Mouse (Mus musculus): ENCODE data around the gene Gm136. TPM values are rescaled to one million over a fixed set of nuclear protein-coding genes. Genes with fewer than 3 reads are reported as not detected.
A peak's percentile ranks its signal among the peaks of the same experiment; 100 is the strongest.

Gm136 gene
- not detected in 2 replicates for total RNA-seq (2014; fragmentation: Nextera tagmentation)
- total RNA-seq (2017): 0.17 TPM in 1 of 2 replicates, not detected in the other
- not detected in 2 replicates for polyA plus RNA-seq (2012)

DNA sequence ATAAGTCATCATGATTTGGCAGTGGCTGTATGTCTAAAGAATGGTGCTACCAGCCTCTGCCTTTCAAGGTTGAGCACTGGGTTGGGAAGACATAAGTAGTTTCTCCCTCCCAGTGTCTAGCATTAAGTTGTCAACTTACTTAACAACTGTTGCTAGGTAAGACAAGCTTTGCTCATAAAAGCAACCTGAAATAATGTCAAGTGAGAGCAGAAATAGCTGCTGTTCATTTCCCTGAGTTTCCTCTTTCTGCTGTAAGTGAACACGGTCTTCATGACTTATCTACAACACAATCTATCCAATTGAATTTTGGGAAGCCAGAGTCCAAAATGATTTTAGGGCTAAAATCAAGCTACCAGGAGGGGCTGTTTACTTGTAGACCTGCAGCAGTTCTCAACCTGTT lies at the start of gene Gm136:
TSS of gene Gm136 (minus strand) at position 101 of the 400 bp plus-strand sequence.
- Histone ChIP-seq H3K9me3 (replicated peaks) (no peaks in the 10 kb centered on the region), H3K4me1 (ENCODE audit: insufficient read depth, low read depth, low read length) (no peaks in the 10 kb centered on the region), H3K36me3 (replicated peaks) (no peaks in the 10 kb centered on the region), H3K4me3 (ENCODE audit: low read depth, low read length) (no peak within 1 kb of the TSS), H3K27me3 (ENCODE audit: insufficient read depth, low read length) (peaks cover 16% of the 10 kb centered on the region)
- TF ChIP-seq POLR2AphosphoS5 (IDR thresholded peaks at IDR 0.05; ENCODE audit: insufficient replicate concordance, low read depth, low read length) (no peak), GATA1 (IDR thresholded peaks at IDR 0.05; ENCODE audit: borderline replicate concordance, low read length) (no peak), CTCF (IDR thresholded peaks at IDR 0.05; ENCODE audit: low read depth, low read length) (no peak), TAL1 (conservative IDR thresholded peaks at IDR 0.05; ENCODE audit: low read depth, low read length) (no peak), GATA2 (IDR thresholded peaks at IDR 0.05; ENCODE audit: borderline replicate concordance, low read depth, low read length) (no peak)
- no peak for DNase-seq (ENCODE audit: low spot score)
- no peak for ATAC-seq (ENCODE audit: extremely low read depth, insufficient number of reproducible peaks, low FRiP score, poor library complexity, severe bottlenecking)

DNA sequence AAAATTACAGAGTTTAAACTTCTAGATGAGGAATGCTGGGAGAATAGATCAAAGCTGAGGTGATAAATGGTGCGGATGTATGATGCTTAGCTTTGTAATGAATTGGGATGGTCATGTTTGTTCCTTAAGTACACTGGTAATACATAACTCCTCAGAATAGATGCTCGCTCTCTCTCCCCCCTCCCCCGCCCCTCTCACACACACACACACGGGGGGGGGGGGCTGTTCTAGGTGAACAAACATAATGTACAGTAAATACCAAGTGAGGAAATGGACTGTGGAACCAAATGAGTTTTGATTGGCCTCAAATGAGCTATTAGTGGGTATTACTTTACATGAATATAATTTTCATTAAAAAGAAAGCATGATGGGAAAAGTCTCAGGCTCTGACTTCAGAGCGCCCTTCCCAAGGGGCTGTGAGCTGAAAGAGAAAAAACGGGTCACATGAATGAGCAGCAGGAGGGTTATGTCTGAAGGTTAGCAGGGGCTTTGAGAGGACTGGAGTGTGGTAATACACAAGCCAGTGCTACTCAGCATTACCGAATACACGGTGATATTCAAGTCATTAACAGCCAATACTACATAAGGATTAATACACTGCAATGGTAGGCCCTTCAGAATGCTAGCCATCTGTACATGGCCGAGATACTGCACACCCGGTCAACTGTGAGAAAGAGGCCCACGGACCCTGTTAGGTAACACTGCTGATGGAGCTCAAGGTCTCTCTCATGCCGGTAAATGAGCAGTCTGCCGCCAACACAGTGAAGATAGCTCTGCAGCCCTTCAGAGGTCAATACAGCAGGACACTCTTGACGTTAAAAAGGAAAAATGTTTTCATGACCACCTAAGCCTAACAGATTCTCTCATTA lies 45.3 kb upstream of the Gm136 start:
- no peak overlapping the region for H3K4me3 ChIP-seq (ENCODE audit: low read depth, low read length)
- no peaks in the 10 kb centered on the region for H3K9me3 ChIP-seq (replicated peaks)
- no peak for ATAC-seq (ENCODE audit: extremely low read depth, insufficient number of reproducible peaks, low FRiP score, poor library complexity, severe bottlenecking)
- TF ChIP-seq POLR2AphosphoS5 (IDR thresholded peaks at IDR 0.05; ENCODE audit: insufficient replicate concordance, low read depth, low read length) (0 out of 2 replicates have a peak, but pooled peaks have one; percentile 51), GATA2 (IDR thresholded peaks at IDR 0.05; ENCODE audit: borderline replicate concordance, low read depth, low read length) (no peak)
- peaks cover 33% of the 10 kb centered on the region for H3K36me3 ChIP-seq (replicated peaks)
- no peaks in the 10 kb centered on the region for H3K27me3 ChIP-seq (ENCODE audit: insufficient read depth, low read length)
- H3K4me1 ChIP-seq (ENCODE audit: insufficient read depth, low read depth, low read length): 0 out of 2 replicates have a peak, but pooled peaks cover 2% of the 10 kb centered on the region
- DNase-seq (ENCODE audit: low spot score): no peak

DNA sequence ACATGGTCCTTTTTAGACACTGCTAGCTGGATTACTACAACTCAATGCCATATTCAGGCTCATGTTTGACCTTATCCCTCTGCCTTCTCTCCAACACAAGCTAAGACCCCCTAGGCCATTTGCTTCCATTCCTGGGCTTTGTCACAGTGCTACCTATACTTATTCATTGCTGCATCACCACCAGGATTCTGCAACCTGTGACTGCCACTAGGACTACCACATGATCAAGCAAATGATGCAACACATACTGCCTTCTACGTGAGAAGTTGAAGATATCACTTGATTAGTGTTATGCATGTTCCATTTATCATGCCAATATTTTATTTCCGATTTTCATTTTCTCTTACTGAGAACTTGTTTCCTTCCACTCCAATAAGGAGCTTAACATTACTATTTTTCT lies 41.9 kb upstream of the Gm136 start:
- ATAC-seq (ENCODE audit: extremely low read depth, insufficient number of reproducible peaks, low FRiP score, poor library complexity, severe bottlenecking) (no peak), DNase-seq (ENCODE audit: low spot score) (no peak)
- H3K4me1 ChIP-seq (ENCODE audit: insufficient read depth, low read depth, low read length): 0 out of 2 replicates have a peak, but pooled peaks cover 2% of the 10 kb centered on the region
- H3K9me3 ChIP-seq (replicated peaks): no peaks in the 10 kb centered on the region
- H3K27me3 ChIP-seq (ENCODE audit: insufficient read depth, low read length): no peaks in the 10 kb centered on the region
- H3K36me3 ChIP-seq (replicated peaks): peaks cover 11% of the 10 kb centered on the region
- H3K4me3 ChIP-seq (ENCODE audit: low read depth, low read length): no peak overlapping the region
- TF ChIP-seq TAL1 (conservative IDR thresholded peaks at IDR 0.05; ENCODE audit: low read depth, low read length): no peak
- TF ChIP-seq CTCF (IDR thresholded peaks at IDR 0.05; ENCODE audit: low read depth, low read length): no peak
- TF ChIP-seq GATA2 (IDR thresholded peaks at IDR 0.05; ENCODE audit: borderline replicate concordance, low read depth, low read length): no peak
- TF ChIP-seq GATA1 (IDR thresholded peaks at IDR 0.05; ENCODE audit: borderline replicate concordance, low read length): no peak
- TF ChIP-seq POLR2AphosphoS5 (IDR thresholded peaks at IDR 0.05; ENCODE audit: insufficient replicate concordance, low read depth, low read length): no peak

DNA sequence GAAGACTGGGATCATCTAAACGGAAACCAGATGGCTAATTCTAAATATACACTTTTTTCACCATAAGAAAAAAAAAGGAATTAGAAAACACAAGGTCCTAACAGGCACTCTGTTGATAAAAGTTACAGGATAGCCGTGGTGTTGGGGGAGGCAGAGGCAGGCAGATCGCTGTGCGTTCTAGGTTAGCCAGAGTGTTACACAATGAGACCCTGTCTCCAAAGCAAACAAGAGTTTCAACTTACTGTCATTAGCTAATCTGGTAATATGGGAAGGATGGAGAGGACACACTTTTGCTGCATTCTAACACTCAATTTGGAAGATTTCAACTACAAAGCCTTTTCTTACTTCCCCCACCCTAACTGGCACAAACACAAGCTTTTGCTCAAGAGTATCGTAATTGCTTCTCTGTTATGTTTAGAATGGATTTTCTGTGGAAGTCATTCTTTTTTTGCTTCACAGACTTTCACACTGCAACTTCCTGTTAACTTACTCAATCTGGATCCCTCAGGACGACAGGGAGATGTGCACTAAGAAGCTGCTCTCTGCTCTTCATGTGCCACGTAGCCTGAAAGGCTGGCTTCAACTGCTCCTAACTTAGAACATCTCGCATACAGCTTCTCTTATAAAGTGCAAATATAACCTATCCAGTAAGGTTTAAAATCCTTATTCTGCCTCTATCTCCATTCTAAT lies 41.4 kb upstream of the Gm136 start:
- ATAC-seq (ENCODE audit: extremely low read depth, insufficient number of reproducible peaks, low FRiP score, poor library complexity, severe bottlenecking) (no peak), DNase-seq (ENCODE audit: low spot score) (no peak)
- Histone ChIP-seq H3K9me3 (replicated peaks) (no peaks in the 10 kb centered on the region), H3K4me3 (ENCODE audit: low read depth, low read length) (no peak overlapping the region), H3K4me1 (ENCODE audit: insufficient read depth, low read depth, low read length) (0 out of 2 replicates have a peak, but pooled peaks cover 2% of the 10 kb centered on the region), H3K36me3 (replicated peaks) (peaks cover 8% of the 10 kb centered on the region), H3K27me3 (ENCODE audit: insufficient read depth, low read length) (no peaks in the 10 kb centered on the region)
- TF ChIP-seq CTCF (IDR thresholded peaks at IDR 0.05; ENCODE audit: low read depth, low read length) (no peak), TAL1 (conservative IDR thresholded peaks at IDR 0.05; ENCODE audit: low read depth, low read length) (no peak), GATA1 (IDR thresholded peaks at IDR 0.05; ENCODE audit: borderline replicate concordance, low read length) (no peak), POLR2AphosphoS5 (IDR thresholded peaks at IDR 0.05; ENCODE audit: insufficient replicate concordance, low read depth, low read length) (no peak), GATA2 (IDR thresholded peaks at IDR 0.05; ENCODE audit: borderline replicate concordance, low read depth, low read length) (no peak)

DNA sequence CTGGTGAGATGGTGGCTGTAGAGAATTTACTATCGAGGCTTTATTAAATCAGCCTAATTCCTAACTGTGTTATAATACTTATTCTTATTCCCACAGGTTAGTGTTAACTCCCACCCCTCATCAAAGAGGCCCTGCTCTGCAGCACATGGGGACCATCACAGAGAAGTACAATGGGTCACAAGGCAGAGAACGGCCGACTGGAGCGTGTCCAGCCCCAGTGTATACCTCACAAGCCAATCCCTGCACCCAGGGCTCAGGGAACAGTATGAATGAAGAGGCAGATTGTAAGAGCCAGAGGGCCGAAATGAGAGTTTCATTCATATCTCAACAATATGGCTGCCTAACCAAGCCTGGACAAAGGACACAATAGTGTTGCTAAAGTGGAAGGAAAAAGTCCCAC lies 40.2 kb upstream of the Gm136 start:
- DNase-seq (ENCODE audit: low spot score) (no peak), ATAC-seq (ENCODE audit: extremely low read depth, insufficient number of reproducible peaks, low FRiP score, poor library complexity, severe bottlenecking) (no peak; the same call in 1 of the 2 replicates)
- TF ChIP-seq GATA1 (IDR thresholded peaks at IDR 0.05; ENCODE audit: borderline replicate concordance, low read length) (no peak), POLR2AphosphoS5 (IDR thresholded peaks at IDR 0.05; ENCODE audit: insufficient replicate concordance, low read depth, low read length) (no peak), GATA2 (IDR thresholded peaks at IDR 0.05; ENCODE audit: borderline replicate concordance, low read depth, low read length) (no peak), CTCF (IDR thresholded peaks at IDR 0.05; ENCODE audit: low read depth, low read length) (no peak), TAL1 (conservative IDR thresholded peaks at IDR 0.05; ENCODE audit: low read depth, low read length) (no peak)

DNA sequence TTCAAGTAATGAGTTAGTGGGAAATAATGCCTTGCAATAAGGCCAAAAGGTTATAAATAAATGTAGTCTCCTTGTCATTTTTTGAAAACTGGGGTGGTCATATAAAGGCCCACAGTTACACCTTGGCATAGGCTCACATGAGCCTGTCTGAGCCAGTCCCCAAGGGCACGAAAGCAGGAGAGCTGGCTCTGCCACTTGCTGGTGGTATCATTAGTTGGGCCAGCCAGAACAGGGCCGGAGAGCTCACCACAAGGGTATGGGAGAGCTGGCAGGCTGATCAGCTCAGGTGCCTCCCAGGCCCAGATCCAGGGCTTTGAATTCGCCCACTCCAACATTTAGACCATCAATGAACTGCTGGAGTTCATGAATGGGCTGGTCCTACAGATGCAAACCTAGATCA lies 30.4 kb upstream of the Gm136 start:
- Histone ChIP-seq H3K4me3 (ENCODE audit: low read depth, low read length) (no peak overlapping the region), H3K36me3 (replicated peaks) (no peaks in the 10 kb centered on the region), H3K4me1 (ENCODE audit: insufficient read depth, low read depth, low read length) (peaks cover 11% of the 10 kb centered on the region), H3K9me3 (replicated peaks) (peaks cover 2% of the 10 kb centered on the region; the same call in 1 of the 2 replicates), H3K27me3 (ENCODE audit: insufficient read depth, low read length) (peaks cover 34% of the 10 kb centered on the region)
- TF ChIP-seq GATA1 (IDR thresholded peaks at IDR 0.05; ENCODE audit: borderline replicate concordance, low read length) (no peak), GATA2 (IDR thresholded peaks at IDR 0.05; ENCODE audit: borderline replicate concordance, low read depth, low read length) (no peak), TAL1 (conservative IDR thresholded peaks at IDR 0.05; ENCODE audit: low read depth, low read length) (no peak), POLR2AphosphoS5 (IDR thresholded peaks at IDR 0.05; ENCODE audit: insufficient replicate concordance, low read depth, low read length) (no peak), CTCF (IDR thresholded peaks at IDR 0.05; ENCODE audit: low read depth, low read length) (no peak)
- no peak for ATAC-seq (ENCODE audit: extremely low read depth, insufficient number of reproducible peaks, low FRiP score, poor library complexity, severe bottlenecking)
- no peak for DNase-seq (ENCODE audit: low spot score)

More for the DNA sequence above, 40.2 kb upstream of the Gm136 start:
- H3K4me3 ChIP-seq (ENCODE audit: low read depth, low read length): no peak overlapping the region
- no peaks in the 10 kb centered on the region for H3K4me1 ChIP-seq (ENCODE audit: insufficient read depth, low read depth, low read length)
- no peaks in the 10 kb centered on the region for H3K36me3 ChIP-seq (replicated peaks)
- H3K27me3 ChIP-seq (ENCODE audit: insufficient read depth, low read length): no peaks in the 10 kb centered on the region
- H3K9me3 ChIP-seq (replicated peaks): no peaks in the 10 kb centered on the region
